Mouse (Mus musculus): ENCODE measurements around the gene Gpc3.

The Gpc3 gene

GRCm38 (mm10) chrX:52613328-52614030 is at the start of gene Gpc3:
Gene Gpc3, minus strand, starts transcription at chrX:52613950.
- CTCF ChIA-PET: no interaction called here

- CTCF ChIA-PET: no interaction called here
Measured at GRCm38 (mm10) chrX:52651975-52652374, 38.2 kb upstream of the Gpc3 start.

- CTCF ChIA-PET: no interaction called here
Measured at GRCm38 (mm10) chrX:52651472-52651948, 37.8 kb upstream of the Gpc3 start.

GRCm38 (mm10) chrX:52648910-52649785 is 35.4 kb upstream of the Gpc3 start:
- CTCF ChIA-PET: no interaction called here

GRCm38 (mm10) chrX:52644393-52644792 is 30.6 kb upstream of the Gpc3 start:
- CTCF ChIA-PET: no interaction called here

- CTCF ChIA-PET: no interaction called here
Measured at GRCm38 (mm10) chrX:52643350-52643749, 29.6 kb upstream of the Gpc3 start.

- CTCF ChIA-PET: no interaction called here
Measured at GRCm38 (mm10) chrX:52642126-52642525, 28.4 kb upstream of the Gpc3 start.

- CTCF ChIA-PET: no interaction called here
Measured at GRCm38 (mm10) chrX:52637419-52637818, 23.7 kb upstream of the Gpc3 start.

GRCm38 (mm10) chrX:52633976-52634375 is 20.2 kb upstream of the Gpc3 start:
- CTCF ChIA-PET: no interaction called here

GRCm38 (mm10) chrX:52632688-52633324 is 19.1 kb upstream of the Gpc3 start:
- CTCF ChIA-PET: no interaction called here

- CTCF ChIA-PET: no interaction called here
Measured at GRCm38 (mm10) chrX:52626963-52627716, 13.4 kb upstream of the Gpc3 start.

GRCm38 (mm10) chrX:52617813-52618212 is 4.1 kb upstream of the Gpc3 start:
- CTCF ChIA-PET: no interaction called here

GRCm38 (mm10) chrX:52616152-52616551 is 2.4 kb upstream of the Gpc3 start:
- CTCF ChIA-PET: no interaction called here

- CTCF ChIA-PET: no interaction called here
Measured at GRCm38 (mm10) chrX:52614031-52614381, 256 bp upstream of the Gpc3 start.

GRCm38 (mm10) chrX:52612806-52613205 is 944 bp downstream of the Gpc3 start:
- CTCF ChIA-PET: no interaction called here

GRCm38 (mm10) chrX:52611987-52612670 is 1.6 kb downstream of the Gpc3 start:
- CTCF ChIA-PET: no interaction called here

GRCm38 (mm10) chrX:52611541-52611940 is 2.2 kb downstream of the Gpc3 start:
- CTCF ChIA-PET: no interaction called here

- CTCF ChIA-PET: no interaction called here
Measured at GRCm38 (mm10) chrX:52603143-52603542, 10.6 kb downstream of the Gpc3 start.

- CTCF ChIA-PET: no interaction called here
Measured at GRCm38 (mm10) chrX:52599246-52599645, 14.5 kb downstream of the Gpc3 start.

GRCm38 (mm10) chrX:52587671-52588070 is 26.1 kb downstream of the Gpc3 start:
- CTCF ChIA-PET: no interaction called here

GRCm38 (mm10) chrX:52559995-52560394 is 53.8 kb downstream of the Gpc3 start:
- CTCF ChIA-PET: no interaction called here

- CTCF ChIA-PET: no interaction called here
Measured at GRCm38 (mm10) chrX:52558526-52558925, 55.2 kb downstream of the Gpc3 start.

Measured in spleen, embryonic (tissue).